Mouse (Mus musculus): ENCODE measurements around the gene Mcrs1. TPM values are rescaled to one million over a fixed set of nuclear protein-coding genes. Genes with fewer than 3 reads are reported as not detected.

The Mcrs1 gene
- 33.4 and 34.9 TPM in 2 replicates for polyA plus RNA-seq (2012; rRNA removed)

DNA sequence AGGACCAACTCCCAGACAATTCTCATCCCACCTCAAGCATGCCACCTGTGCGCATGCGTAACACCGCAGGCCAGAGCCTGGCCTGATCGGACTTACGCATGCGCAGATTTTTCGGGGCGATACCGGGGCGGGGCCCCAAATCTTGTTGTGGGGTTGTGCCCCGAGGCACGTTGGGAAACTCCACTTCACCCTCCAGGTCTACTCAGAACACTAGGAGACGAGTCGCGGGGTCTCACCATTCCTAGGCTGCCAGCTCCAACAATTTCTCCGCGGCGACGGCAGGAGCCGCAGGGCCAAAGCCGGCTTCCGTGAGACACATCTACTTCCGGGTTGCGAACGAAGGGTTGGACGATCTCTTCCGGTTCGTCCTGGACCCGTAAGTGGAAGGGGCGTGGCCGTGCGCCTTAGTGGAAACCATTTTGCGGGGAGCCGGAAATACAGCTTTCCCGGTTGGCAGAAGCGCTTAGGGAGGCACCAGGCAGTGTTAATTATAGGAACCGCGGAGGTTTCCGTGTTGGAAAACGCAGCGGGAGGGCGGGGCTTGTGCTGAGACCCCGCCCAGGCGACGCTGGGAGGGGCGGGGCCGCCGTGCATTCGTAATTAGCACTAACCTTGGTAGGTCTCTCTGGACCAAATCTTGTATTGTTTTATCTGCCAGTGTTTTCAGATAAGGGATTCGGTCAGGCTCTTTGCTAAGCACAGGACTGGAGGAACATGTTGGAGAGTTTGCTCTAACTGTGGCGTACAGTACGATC lies at the start of gene Mcrs1:
Gene Mcrs1 (minus strand): TSS at position 336 of the 755 bp plus-strand sequence.

DNA sequence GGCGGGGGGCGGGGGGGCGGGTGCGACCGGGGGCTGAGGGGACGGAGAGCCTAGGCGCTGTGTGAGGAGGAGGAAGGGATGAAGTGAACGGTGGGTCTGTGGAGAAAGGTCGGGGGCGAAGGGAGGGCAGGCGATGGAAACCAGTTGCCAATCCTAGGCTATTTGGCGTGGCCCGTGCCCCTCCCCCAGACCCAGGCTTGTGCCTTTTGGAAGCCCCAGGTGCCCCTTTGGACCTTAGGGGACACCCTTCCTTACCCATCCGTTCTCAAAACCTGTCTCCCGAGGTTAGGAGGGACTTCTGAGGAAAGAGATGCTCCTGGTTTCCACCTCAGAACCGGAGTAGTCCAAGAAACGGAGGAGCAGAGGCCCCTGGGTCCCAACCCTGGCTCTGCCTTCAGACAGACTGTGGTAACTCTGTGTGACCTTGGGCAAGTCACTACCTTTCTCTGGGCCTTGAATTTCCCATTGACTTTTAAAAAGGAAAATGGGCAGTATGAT lies 43.8 kb upstream of the Mcrs1 start, which contains the start of gene Fam186b:
Gene Fam186b (minus strand): TSS at position 405 of the 498 bp plus-strand sequence.

DNA sequence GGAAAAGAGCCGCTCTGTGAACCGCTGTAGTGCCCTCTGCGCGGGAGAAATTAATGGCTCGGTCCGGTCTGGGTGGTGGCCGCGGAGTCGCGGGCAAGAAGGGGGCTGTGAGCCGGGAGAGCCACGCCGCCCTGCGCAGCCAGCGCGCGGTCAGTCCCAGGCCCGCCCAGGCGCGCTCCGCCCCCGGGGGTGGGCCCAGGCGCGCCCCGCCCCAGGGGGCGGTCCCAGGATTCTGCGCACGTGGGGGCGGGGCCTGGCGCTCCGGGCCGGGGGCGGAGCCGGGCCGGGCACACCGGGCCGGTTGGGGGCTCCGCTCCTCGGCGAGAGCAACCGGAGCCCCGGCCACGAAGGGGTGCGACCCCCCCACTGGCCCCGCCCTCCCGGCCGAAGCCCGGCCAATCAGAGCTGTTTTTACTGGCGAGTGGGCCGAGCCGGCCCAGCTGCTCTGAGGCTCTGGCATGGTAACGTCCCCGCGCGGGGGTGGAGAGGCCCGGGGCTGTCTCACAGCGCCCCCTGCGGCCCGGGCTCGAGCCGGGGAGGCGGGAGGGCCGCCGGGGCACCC lies 43.1 kb upstream of the Mcrs1 start, which contains the start of gene Prpf40b:
Gene Prpf40b (plus strand): TSS at position 275 of the 562 bp plus-strand sequence.

DNA sequence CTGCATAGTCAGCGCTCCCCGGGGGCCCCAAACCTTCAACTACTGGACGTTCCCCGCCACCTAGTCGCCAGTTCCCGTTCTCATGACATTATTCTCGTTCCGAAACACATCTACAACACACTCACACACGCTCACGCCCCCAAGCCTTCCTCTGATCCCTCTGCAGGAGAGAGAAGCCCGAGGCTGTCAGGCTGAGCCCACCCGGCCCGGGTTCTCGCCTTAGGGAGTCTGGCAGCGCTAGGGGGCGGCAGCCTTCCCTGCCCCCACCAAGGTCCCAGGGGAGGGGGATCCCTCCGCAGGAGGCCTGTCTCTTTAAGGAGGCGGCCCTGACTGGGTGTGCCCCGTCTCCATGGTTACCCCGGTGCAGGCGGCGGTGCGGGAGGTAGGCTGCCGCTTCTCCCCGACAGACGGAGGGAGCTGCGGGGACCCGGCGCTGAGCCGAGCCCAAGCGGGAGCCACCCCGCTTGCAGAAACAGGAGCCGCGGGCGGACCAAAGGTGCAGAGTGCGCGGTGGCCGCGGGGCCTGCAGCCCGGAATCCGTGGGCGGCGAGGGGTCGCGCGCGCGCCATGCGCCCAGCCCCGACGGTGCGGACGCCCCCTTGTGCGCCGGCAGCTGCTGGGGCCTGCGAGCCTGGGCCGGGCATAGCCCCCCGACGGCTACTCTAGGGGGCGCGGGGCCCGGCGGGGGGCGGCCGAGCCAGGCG lies 27.4 kb downstream of the Mcrs1 start, which contains the start of gene Kcnh3:
Gene Kcnh3 (plus strand): TSS at position 654 of the 704 bp plus-strand sequence.

Other genes starting within 250 kb of the Mcrs1 start
- 186 and 201 TPM in 2 replicates for gene Tuba1c, start 222.1 kb downstream of the Mcrs1 start, polyA plus RNA-seq (2012; rRNA removed)
- gene Prph, start 196.8 kb downstream of the Mcrs1 start, polyA plus RNA-seq (2012; rRNA removed), result 4.5 and 8.5 TPM in 2 replicates
- gene Troap, start 177.4 kb downstream of the Mcrs1 start, polyA plus RNA-seq (2012; rRNA removed), result 6.1 and 9.0 TPM in 2 replicates
- not detected in 2 replicates for gene C1ql4, start 164.1 kb downstream of the Mcrs1 start, polyA plus RNA-seq (2012; rRNA removed)
- gene Dnajc22, start 158.8 kb downstream of the Mcrs1 start, polyA plus RNA-seq (2012; rRNA removed), result 10.4 and 10.8 TPM in 2 replicates
- gene Spats2, start 126.0 kb downstream of the Mcrs1 start, polyA plus RNA-seq (2012; rRNA removed), result 2.5 and 2.7 TPM in 2 replicates
- 0.48 and 0.66 TPM in 2 replicates for gene Kcnh3, start 27.1 kb downstream of the Mcrs1 start, polyA plus RNA-seq (2012; rRNA removed)
- gene Prpf40b, start 43.1 kb upstream of the Mcrs1 start, polyA plus RNA-seq (2012; rRNA removed), result 31.1 and 31.5 TPM in 2 replicates
- 0.08 TPM in 1 of 2 replicates, not detected in the other for gene Fam186b, start 43.9 kb upstream of the Mcrs1 start, polyA plus RNA-seq (2012; rRNA removed)
- 5.1 and 5.4 TPM in 2 replicates for gene Fmnl3, start 118.5 kb upstream of the Mcrs1 start, polyA plus RNA-seq (2012; rRNA removed)
- gene Tmbim6, start 140.9 kb upstream of the Mcrs1 start, polyA plus RNA-seq (2012; rRNA removed), result 337 and 487 TPM in 2 replicates
- 2.6 and 2.9 TPM in 2 replicates for gene Nckap5l, start 205.8 kb upstream of the Mcrs1 start, polyA plus RNA-seq (2012; rRNA removed)
- 2.7 and 2.9 TPM in 2 replicates for gene Bcdin3d, start 222.8 kb upstream of the Mcrs1 start, polyA plus RNA-seq (2012; rRNA removed)